Mouse (Mus musculus) heart, embryonic 11.5 days (tissue): ENCODE measurements around the gene Adamts15. TPM values are rescaled to one million over a fixed set of nuclear protein-coding genes. Genes with fewer than 3 reads are reported as not detected.

ENCODE experiments used
- polyA plus RNA-seq: library from polyadenylated mRNA; unstranded; fragments of >200 nt; fragmentation: Nextera tagmentation; extraction: Ambion mirVana; gene quantifications from 2 replicates; pipeline ENCODE4 v1.2.1, GENCODE M21; 2014

Adamts15 gene
- polyA plus RNA-seq, 1 experiment from 2014 or later = 5.7 TPM

Other genes with a start within 250 kb of the Adamts15 start
- gene Adamts8, start 20.1 kb upstream of the Adamts15 start, polyA plus RNA-seq = 6.0 and 6.7 TPM in 2 replicates
- 4.2 and 7.1 TPM in 2 replicates for gene Zbtb44, start 108.2 kb upstream of the Adamts15 start, polyA plus RNA-seq
- gene St14, start 209.4 kb upstream of the Adamts15 start, polyA plus RNA-seq = 0.63 and 0.96 TPM in 2 replicates